Mouse (Mus musculus) 416B (cell line): ENCODE measurements around the gene Ergic1.

ENCODE experiments used
- DNase-seq: peaks from one replicate; pipeline ENCODE4 v3.0.0; 2011; ENCODE audit warnings: low read depth

Gene Ergic1

DNA sequence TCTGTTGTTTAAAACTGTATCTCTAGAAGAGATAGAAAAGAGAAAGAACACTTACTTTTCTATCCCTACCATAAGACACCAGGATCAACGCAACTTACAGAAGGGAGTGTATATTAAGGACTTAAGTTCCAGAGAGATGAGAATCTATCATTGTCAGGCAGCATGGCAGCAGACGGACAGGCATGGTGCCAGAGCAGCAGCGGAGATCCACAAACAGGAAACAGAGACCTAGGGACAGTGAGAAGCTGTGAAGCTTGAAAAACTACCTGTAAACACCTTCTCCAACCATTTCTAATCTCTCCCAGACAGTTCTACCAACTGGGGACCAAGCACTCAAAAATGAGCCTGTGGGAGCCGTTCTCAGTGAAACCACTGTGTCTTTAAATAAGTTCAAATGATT, 142.4 kb downstream of the Ergic1 start:
- no peak for DNase-seq

DNA sequence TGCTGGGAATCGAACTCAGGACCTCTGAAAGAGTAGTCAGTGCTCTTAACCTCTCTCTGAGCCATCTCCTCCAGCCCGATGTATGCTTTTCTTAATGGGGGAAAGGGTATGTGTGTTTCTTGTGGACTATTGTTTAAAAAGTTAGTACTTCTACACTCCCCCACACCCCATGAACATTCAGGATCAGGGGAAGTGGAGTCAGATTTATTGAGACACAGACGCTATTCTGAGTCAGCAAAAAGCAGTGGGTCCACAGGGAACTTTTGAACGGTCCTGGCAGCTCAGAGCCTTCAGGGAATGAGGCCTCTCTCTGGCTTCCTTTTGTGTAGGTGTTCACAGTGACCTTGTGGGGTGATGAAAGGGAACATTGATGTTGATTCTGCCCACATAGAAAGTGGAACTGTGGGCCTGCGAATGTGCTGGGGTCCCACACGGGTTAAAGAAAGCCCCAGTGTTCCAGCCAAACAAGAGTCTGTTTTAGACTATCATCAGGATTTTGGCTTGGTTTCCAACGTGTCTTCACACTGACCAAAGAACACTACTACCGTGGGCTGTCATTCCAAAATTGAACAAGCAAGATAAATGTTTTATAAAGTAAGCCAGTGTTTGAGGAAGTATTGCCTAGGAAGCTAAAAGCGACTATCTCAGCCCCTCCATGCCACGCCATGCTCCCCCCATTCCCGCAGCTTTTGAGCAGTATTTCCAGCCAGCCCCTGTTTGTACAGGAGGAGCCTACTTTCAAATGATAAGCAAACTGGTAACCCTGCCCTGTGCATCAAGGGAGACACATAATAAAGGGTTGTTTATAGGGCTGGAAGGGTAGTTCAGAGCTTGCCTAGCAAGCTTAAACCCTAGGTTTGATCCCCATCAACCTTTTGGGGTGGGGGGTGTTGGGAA, 144.4 kb downstream of the Ergic1 start:
- no peak for DNase-seq
